Mouse (Mus musculus) kidney, adult 2 months (tissue): ENCODE measurements around the gene Tgif2. TPM values are rescaled to one million over a fixed set of nuclear protein-coding genes. Genes with fewer than 3 reads are reported as not detected.

ENCODE experiments used
- DNase-seq: peaks from one replicate; pipeline ENCODE4 v3.0.0; 2021
- H3K27ac ChIP-seq: fragments of 200-500 bp; 2 replicates; pipeline ENCODE4 v1.5.1; 2012; ENCODE audit warnings: low read depth, low read length, control low read depth, inconsistent platforms; ENCODE audit not compliant: insufficient read depth
- H3K27me3 ChIP-seq: fragments of 200-500 bp; replicated peaks from 2 replicates; pipeline ENCODE4 v1.6.1; 2012; ENCODE audit warnings: mild to moderate bottlenecking, moderate library complexity, low read length, inconsistent platforms; ENCODE audit not compliant: control insufficient read depth, insufficient read depth
- H3K36me3 ChIP-seq: fragments of 200-500 bp; 2 replicates; pipeline ENCODE4 v1.6.1; 2012; ENCODE audit warnings: mild to moderate bottlenecking, moderate library complexity, low read length, inconsistent platforms; ENCODE audit not compliant: control insufficient read depth, insufficient read depth
- H3K4me1 ChIP-seq: fragments of 200-500 bp; 2 replicates; pipeline ENCODE4 v1.6.1; 2011; ENCODE audit warnings: low read length; ENCODE audit not compliant: control insufficient read depth, insufficient read depth
- H3K4me3 ChIP-seq: fragments of 200-500 bp; 2 replicates; pipeline ENCODE4 v1.5.1; 2011; ENCODE audit warnings: mild to moderate bottlenecking, low read depth, low read length, control low read depth; ENCODE audit not compliant: insufficient read depth
- CTCF ChIP-seq: fragments of 200-500 bp; conservative IDR thresholded peaks from 2 replicates; pipeline ENCODE4 v1.5.1; 2011; ENCODE audit warnings: low read depth, mild to moderate bottlenecking, control low read depth, low read length, moderate library complexity, mixed read lengths; ENCODE audit not compliant: insufficient read depth, insufficient read length
- POLR2A ChIP-seq: fragments of 200-500 bp; IDR thresholded peaks from one replicate; pipeline ENCODE4 v1.6.1; 2011; ENCODE audit warnings: low read depth, low read length, control low read depth
- WGBS: fragments of 180-500 bp; shearing (Covaris S2); methylation state at CpG from one replicate; pipeline ENCODE4 v1.1.7; 2018; 5-methylcytosine and 5-hydroxymethylcytosine counted together
- polyA plus RNA-seq: library from polyadenylated mRNA; depleted of rRNA; stranded (reverse); fragments of >200 nt; gene quantifications from 2 replicates; pipeline ENCODE4 v1.2.3, GENCODE M21; 2012

The Tgif2 gene
- polyA plus RNA-seq, 1 experiment, result 3.8 TPM

DNA sequence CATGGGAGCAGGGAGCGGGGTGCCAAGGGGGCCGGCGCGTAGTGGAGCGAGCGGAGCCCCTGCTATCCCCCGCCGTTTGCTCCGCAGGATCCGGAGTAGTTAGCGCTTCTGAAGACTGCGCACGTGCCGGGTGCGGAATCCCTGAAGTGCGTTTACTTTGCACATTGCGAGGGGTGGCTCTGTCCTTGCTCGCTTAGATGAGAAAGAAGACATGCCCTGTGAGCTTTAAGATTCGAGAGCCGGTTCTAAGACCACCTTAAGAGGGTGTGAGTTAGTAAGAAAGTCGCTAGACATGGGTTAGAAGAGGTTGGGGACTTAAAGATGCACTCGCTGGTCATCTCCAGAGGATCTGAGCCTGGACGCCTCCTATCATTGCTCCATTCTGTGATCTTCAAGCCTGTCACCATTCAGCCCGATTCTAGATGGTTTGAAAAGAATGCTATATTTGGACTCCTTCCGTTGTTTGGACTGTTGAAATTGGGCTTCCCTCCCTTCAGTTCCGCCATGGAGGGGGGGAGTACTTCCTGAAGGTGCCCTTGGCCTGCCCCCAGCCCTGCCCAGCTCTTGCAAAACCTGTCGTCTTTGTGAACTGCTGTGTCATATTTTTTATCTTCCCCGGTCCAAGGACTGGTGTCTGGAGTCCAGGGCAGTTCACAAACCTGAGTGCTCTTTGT is 23.8 kb downstream of the Tgif2 start:
- DNase-seq, result peak; percentile 79
- H3K36me3 ChIP-seq, result no peaks in the 10 kb centered on the region; the same call in 1 of the 2 replicates
- 2% methylated on average over 28 of the region's 28 CpGs for WGBS
- no peak for TF ChIP-seq CTCF
- TF ChIP-seq POLR2A, result no peak
- peak overlapping the region; percentile 82 for H3K27ac ChIP-seq
- H3K4me3 ChIP-seq, result peak overlapping the region; percentile 81
- peaks cover 5% of the 10 kb centered on the region; the same call in 1 of the 2 replicates for H3K4me1 ChIP-seq
- no peaks in the 10 kb centered on the region for H3K27me3 ChIP-seq

DNA sequence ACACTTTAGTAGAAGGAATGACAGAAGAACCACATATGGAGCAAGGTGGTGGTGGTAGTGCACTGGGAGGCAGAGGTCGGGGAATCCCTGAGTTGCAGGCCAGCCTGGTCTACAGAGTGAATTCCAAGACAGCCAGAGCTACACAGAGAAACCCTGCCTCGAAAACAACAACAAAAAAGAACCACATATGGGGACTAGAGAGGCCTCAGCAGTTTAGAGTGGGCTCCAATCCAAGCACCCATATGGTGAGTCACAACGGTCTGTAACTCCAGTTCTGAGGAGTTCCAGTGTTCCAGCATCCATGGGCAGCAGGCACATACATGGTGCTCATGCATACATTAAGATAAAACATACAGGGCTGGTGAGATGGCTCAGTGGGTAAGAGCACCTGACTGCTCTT is 24.7 kb downstream of the Tgif2 start:
- no peaks in the 10 kb centered on the region; the same call in 1 of the 2 replicates for H3K36me3 ChIP-seq
- no peaks in the 10 kb centered on the region for H3K27me3 ChIP-seq
- TF ChIP-seq CTCF (no peak), POLR2A (no peak)
- no peak overlapping the region; the same call in 1 of the 2 replicates for H3K27ac ChIP-seq
- no peak for DNase-seq
- peaks cover 7% of the 10 kb centered on the region; the same call in 1 of the 2 replicates for H3K4me1 ChIP-seq
- WGBS, result 46% methylated on average over 3 of the region's 3 CpGs
- H3K4me3 ChIP-seq, result no peak overlapping the region

DNA sequence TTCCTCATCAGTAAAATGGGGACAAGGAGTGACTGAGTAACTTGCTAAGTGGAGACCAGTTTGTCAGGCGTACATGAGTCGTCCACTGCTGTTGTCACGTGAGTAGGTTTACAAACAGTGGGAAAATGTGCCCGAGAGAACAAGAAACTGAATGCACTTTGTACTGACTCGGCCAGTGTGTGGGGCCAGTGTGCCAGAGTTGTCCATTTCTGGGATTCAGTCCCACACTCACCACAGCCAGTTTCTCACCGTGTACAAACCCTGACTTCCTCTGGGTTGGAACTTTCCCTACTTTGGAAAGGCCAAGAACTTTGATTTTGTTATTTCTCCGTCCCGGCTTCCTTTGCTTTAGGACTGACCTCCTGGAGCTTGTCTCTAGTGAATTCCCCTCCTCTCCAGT is 29.2 kb downstream of the Tgif2 start:
- peak; percentile 90 for DNase-seq
- 37% methylated on average over 8 of the region's 8 CpGs for whole genome bisulfite sequencing
- peaks cover 7% of the 10 kb centered on the region; the same call in 1 of the 2 replicates for H3K4me1 ChIP-seq
- H3K27me3 ChIP-seq, result no peaks in the 10 kb centered on the region
- TF ChIP-seq POLR2A (no peak), CTCF (no peak)
- H3K4me3 ChIP-seq, result no peak overlapping the region
- H3K36me3 ChIP-seq, result no peaks in the 10 kb centered on the region; the same call in 1 of the 2 replicates
- no peak overlapping the region for H3K27ac ChIP-seq

DNA sequence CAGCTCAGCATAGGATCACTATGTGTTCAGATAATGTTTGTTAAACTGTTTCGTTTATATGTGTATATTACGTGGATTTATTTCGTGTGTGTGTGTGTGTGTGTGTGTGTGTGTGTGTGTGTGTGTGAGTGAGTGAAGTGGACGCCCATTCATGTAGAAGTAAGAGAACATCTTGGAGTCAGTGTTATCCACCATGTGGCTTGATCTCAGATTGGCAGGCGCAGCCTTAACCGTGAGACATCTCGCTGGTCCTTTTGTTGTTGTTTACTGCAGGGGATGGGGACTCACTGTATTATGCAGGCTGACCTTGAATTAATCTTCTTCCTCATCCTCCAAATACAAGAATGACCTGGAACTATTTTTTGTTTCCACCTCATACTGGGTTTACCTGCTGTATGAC is 29.7 kb downstream of the Tgif2 start:
- no peak for DNase-seq
- H3K36me3 ChIP-seq, result no peaks in the 10 kb centered on the region; the same call in 1 of the 2 replicates
- H3K4me3 ChIP-seq, result no peak overlapping the region
- no peak for TF ChIP-seq POLR2A
- no peak for TF ChIP-seq CTCF
- no peaks in the 10 kb centered on the region for H3K27me3 ChIP-seq
- WGBS, result 82% methylated on average over 7 of the region's 7 CpGs
- peaks cover 7% of the 10 kb centered on the region; the same call in 1 of the 2 replicates for H3K4me1 ChIP-seq
- no peak overlapping the region for H3K27ac ChIP-seq

DNA sequence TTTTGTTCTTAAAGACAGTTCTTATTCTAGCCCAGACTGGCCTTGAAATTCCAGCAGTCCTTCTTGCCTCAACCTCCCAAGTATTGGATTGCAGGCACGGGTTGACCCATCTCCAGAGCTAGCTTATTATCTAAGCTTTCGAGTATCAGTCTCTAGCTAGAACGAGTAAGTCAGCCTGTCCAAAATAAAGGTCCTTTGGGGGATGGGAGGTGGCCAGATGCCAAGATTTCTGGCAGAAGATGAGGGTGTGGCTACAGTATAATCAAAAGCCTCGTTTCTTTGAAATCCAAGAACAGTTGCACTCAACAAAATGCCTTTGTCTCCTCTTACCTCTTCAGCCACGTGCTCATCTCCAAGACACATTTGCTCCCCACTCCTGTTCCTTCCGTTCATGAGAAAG is 30.7 kb downstream of the Tgif2 start:
- WGBS, result 26% methylated on average over 6 of the region's 6 CpGs
- peak; percentile 57 for DNase-seq
- H3K4me3 ChIP-seq, result no peak overlapping the region
- H3K27me3 ChIP-seq, result no peaks in the 10 kb centered on the region
- TF ChIP-seq CTCF (no peak), POLR2A (no peak)
- peaks cover 5% of the 10 kb centered on the region; the same call in 1 of the 2 replicates for H3K4me1 ChIP-seq
- no peak overlapping the region for H3K27ac ChIP-seq
- H3K36me3 ChIP-seq, result no peaks in the 10 kb centered on the region; the same call in 1 of the 2 replicates

DNA sequence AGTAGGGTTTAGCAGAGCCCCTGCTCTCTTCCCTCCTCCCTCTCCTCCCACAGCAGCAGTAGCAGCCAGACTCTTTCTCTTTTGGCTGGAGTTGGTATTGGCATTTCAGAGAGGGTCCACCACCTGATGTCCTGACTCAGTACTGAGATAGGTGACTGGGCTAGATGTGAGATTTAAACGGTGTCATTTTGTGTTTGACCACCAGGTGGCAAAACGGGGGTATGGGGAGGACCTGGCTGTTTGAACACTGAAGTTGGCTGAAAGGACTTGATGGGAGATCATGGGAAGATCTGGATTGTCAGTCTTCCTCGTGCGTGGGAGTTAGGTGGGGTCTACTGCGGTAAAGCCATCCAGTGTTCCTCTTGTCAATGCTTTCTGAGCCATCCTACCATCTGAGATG is 33.8 kb downstream of the Tgif2 start:
- peak; percentile 40 for DNase-seq
- H3K36me3 ChIP-seq, result no peaks in the 10 kb centered on the region
- 16% methylated on average over 5 of the region's 5 CpGs for WGBS

DNA sequence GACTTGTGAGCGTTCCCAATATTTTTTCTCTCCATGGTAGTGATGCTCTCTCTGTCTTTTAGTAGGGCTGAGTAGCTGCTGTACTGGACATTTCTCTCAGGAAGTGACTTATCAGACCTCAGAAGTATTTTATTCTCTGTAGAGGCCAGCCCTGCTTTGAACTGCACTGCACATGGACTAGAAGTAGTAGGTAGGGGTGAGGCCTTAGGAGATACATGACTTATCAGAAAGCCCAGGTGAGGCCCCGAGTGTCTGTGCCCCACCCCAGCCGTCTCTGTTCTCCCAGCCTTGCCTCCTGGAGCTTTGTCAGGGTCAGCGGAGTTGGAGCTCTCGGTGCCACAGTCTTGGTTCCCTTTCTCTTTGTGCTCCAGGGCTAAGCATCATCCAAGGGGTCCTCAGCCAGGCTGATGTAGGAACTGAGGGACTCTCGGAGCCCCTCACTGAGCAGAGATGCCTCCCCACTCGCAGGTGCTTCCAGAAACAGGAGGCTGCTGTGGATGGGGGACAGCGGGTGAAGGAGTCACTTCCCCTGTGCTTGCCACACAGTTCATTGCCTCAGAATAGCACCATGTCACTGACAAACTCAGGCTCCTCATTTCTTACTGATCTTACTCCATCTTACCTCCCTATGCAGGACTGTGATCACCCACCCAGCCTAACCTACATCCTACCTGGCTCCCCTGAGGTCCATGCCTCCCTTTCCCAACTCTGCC is 34.4 kb downstream of the Tgif2 start:
- Histone ChIP-seq H3K4me1 (no peaks in the 10 kb centered on the region; the same call in 1 of the 2 replicates), H3K36me3 (no peaks in the 10 kb centered on the region), H3K4me3 (no peak overlapping the region), H3K27me3 (no peaks in the 10 kb centered on the region), H3K27ac (no peak overlapping the region)
- WGBS, result 86% methylated on average over 8 of the region's 8 CpGs
- TF ChIP-seq CTCF, result no peak
- TF ChIP-seq POLR2A, result no peak
- no peak for DNase-seq

More for the DNA sequence above, 33.8 kb downstream of the Tgif2 start:
- TF ChIP-seq CTCF (peak; percentile 72), POLR2A (no peak)
- H3K27me3 ChIP-seq, result no peaks in the 10 kb centered on the region
- H3K27ac ChIP-seq, result no peak overlapping the region
- H3K4me3 ChIP-seq, result no peak overlapping the region
- H3K4me1 ChIP-seq, result peaks cover 2% of the 10 kb centered on the region; the same call in 1 of the 2 replicates
